Mouse (Mus musculus) heart, adult 18-20 months (tissue): ENCODE results near the gene Lrtm2. TPM values are rescaled to one million over a fixed set of nuclear protein-coding genes. Genes with fewer than 3 reads are reported as not detected.

ENCODE experiments used
- DNase-seq, 2 experiments: peaks; one replicate each; pipeline ENCODE4 v3.0.0; 2021 to 2022; ENCODE audit warnings: mixed read lengths in 1 of 2
- total RNA-seq, 2 experiments: library from RNA; stranded (reverse); gene quantifications; 2 replicates each; pipeline ENCODE4 v1.2.3; 2021

Gene Lrtm2
- total RNA-seq, 2 experiments from 2014 or later, result 0.08 to 0.10 TPM

DNA sequence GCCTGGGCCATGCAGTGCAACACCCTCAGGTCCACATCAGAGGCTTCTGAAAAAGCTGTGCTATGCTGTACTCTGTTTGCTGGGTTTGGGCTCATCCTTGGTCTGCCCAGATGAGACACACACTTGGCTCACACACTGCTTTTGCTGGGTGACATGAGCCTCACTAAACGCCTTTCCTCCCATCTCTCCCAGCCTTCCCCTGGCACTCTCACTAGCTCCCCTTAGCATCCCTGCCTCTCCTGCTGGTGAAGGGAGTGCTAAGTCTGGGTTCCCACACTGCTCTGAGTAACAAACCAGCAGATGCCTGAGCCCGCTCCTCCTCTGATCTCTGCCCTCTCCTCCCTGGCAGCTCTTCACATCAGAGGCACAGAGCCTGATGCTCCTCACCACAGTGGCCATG is 53.9 kb downstream of the Lrtm2 start:
- DNase-seq, result no peak

Other genes starting within 250 kb of the Lrtm2 start
- gene Dcp1b, start 155.5 kb downstream of the Lrtm2 start, total RNA-seq, result 1 to 10 TPM in 1 of 2 experiments, under 1 TPM in 1; 0.92 to 3.0 TPM
- 100 to 1,000 TPM; 201 to 225 TPM for gene Cacna1c, start 134.3 kb downstream of the Lrtm2 start, total RNA-seq
- not detected for gene Cacna2d4, start 94.2 kb downstream of the Lrtm2 start, total RNA-seq
- 10 to 100 TPM; 71.4 to 86.5 TPM for gene Adipor2, start 86.9 kb upstream of the Lrtm2 start, total RNA-seq
- 10 to 100 TPM; 15.0 to 15.6 TPM for gene Fbxl14, start 148.9 kb upstream of the Lrtm2 start, total RNA-seq
- gene Wnt5b, start 213.6 kb upstream of the Lrtm2 start, total RNA-seq, result 1 to 10 TPM; 2.4 to 2.5 TPM